Mouse (Mus musculus): ENCODE results near the gene Klf12.
"Not testable (repeated sequence)": the region's sequence is repeated elsewhere in the genome, so short reads cannot be mapped to it uniquely, and the experiment has no call there.

Gene Klf12

DNA sequence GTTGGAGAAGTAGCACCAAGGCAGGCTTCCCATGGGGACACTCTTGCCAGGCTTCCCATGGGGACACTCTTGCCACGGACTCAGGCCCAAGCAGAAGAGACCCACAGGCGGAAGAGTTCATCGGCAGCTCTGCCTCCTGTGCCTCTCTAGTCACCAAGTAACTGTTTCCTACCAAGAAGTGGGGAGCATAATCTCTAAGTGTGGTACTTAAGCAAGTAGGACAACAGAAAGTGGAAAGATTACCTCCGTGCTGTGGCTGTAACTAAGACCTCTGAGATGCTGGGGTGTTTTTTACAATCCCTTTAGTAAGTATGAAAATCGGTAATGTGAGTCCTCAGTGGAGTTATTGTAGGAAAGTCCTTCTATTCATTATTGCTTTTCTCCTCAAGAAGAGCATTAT is 410.8 kb downstream of the Klf12 start:
- no peak for DNase-seq

DNA sequence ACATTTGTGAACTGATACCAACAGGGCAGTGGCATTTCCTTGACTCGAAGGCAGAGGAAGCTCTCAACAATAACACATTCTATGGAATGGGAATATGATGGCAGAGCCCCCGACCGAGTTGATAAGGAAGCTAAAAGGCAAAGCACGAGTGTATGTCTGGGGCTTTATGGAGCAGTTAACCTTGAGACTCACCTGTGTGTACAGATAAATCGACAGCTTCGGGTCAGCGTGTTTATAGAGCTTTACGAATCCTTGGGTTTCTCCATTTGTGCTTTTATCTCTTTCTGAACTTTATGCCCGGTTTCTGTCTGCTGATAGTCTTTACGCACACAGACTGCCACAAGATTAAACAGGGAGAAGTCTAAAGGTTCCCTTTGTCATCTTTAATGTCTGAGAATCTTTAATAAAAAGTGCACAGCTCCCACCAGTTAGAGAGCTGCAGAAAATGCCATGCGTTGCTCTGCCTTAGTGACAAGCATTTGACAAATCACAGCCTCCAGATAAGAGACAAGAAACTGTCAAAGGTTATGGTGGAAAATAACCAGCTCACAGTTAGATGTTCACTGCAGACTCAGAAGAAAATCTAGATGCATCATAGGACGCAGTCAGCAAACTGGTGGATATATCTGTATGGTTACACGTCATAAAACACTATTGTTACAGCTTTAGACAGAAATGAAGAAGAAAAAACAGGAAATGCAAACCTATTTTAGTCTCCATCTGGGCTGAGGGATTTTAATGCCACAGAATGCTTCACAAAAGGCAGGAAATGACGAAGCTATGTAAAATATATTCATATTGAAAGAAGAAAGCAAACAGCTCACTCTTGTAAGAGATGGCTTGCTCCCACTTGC is 428.1 kb downstream of the Klf12 start:
- no peak for DNase-seq

DNA sequence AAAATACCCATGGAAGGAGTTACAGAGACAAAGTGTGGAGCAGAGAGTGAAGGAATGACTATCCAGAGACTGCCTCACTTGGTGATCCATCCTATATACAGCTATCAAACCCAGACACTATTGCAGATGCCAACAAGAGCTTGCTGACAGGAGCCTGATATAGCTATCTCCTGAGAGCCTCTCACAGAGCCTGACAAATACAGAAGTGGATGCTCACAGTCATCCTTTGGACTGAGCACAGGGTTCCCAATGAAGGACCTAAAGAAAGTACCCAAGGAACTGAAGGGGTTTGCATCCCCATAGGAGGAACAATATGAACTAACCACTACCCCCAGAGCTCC is 430.0 kb downstream of the Klf12 start:
- not testable (repeated sequence) for DNase-seq

DNA sequence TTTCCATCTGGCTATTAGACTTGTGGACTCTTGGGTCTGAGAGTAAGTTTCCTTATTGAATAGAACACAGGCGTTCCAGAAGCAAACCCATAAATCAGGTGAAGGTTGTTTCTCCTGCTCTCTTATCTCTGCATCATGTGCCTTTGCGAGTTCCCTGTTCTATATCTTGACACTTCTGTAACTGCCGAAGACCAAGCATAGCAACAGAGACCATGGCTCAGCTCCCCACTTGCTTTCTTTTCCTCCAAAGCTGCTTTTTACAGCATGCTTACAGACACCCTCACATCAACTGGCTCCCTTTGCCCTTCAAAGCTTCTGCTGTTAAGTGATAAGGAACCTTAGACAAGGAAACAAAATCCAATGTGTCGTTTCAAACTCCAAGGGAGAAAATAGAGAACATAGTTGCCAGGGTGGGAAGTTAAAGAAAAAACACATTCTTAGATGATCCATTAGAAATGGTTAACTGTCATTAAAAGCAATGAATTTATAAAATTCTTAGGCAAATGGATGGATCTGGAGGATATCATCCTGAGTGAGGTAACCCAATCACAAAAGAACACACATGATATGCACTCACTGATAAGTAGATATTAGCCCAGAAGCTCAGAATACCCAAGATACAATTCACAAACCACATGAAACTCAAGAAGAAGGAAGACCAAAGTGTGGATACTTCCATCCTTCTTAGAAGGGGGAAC is 430.6 kb downstream of the Klf12 start:
- DNase-seq: not testable (repeated sequence)

DNA sequence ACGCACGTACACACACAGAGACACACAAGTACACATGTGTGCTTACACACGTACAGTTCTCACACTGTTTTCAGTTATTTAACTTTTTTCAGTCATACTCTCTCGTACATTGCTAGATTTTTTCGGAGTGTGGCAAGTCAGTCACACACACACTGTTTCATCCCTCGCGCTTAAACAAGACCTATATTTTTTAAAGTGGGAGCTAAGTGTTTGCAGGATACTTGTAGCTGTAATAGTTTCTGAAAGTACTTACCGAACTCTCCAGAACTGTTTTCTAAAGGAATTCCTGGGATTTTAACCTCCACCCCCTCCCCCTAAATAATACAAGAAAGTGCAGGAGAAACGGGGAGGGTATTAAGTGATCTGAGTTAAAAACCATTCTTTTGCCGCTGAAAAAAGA is 434.1 kb downstream of the Klf12 start:
- DNase-seq: no peak

DNA sequence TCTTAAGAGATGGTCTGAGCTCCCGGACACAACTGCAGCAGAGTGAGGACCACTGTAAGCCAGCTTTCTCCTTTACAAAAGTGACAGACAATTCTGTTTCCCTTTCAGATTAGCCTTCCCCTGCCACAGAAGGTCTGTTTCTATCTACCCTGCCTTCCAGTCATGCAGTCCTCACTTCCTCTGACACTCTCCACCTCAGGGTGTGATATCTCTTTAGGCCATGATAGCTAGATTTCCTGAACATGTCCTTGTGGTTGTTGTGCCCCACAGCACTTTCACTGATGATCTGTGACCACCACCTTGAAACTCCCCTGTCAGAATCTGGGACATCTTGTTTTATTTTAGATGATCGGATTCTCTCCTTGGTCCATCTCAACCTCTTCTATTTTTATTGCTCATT is 437.0 kb downstream of the Klf12 start:
- DNase-seq: no peak

DNA sequence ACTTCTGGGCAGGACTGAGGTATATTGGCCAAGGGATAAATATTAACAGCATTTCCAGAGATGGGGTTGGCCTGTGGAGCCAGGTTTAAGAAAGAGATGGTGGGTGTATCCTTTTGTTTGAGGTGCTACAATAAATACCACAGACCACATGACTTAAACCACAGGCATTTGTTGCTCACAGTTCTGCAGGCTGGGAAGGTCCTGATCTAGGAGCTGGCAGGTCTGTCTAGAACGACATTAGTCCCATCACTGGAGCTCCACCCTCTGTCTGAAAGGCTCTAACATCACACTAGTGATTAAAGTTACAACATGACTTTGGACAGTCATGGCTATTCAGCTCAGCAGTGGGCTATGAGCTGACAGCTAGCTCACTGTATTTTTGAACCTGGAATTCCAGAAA is 457.8 kb downstream of the Klf12 start:
- DNase-seq: no peak
